Mouse (Mus musculus): ENCODE measurements around the gene 1110017D15Rik.

DNA sequence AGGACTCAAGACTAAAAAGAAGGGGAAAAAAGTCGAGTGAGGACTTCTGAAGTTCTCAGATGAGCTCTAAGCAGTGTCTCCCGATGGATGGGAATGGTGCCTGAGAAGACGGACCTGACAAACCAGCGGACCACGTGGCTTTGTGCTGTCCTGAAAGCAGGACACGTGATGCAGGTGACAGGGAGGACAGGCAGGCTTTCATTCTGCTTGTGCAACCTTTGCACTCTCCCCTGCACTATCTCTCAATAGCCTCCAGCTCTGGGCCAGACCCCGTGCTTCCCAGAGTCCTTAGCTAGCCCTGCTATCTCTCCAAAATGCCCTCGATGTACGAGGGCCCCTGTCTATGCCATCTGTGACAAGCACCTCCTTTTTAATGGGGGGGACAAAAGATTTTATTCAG is 7.7 kb upstream of the 1110017D15Rik start:
- no peak for TF ChIP-seq CTCF (IDR thresholded peaks at IDR 0.05; ENCODE audit: low read depth)
- no peak for TF ChIP-seq EP300 (IDR thresholded peaks at IDR 0.05; ENCODE audit: low read depth)
